Mouse (Mus musculus): ENCODE measurements around the gene Klhl3.

- no peak for TF ChIP-seq CTCF (IDR thresholded peaks at IDR 0.05)
- TF ChIP-seq EP300 (IDR thresholded peaks at IDR 0.05), result no peak
These were observed 75.9 kb downstream of the Klhl3 start for GRCm38 (mm10) chr13:58037506-58037905.
